Mouse (Mus musculus) ovary, postnatal 14 days (tissue): ENCODE data around the gene Xpr1.

Source experiments
- DNase-seq: peaks from one replicate; pipeline ENCODE4 v3.0.0; 2022; ENCODE audit warnings: low spot score

Gene Xpr1

DNA sequence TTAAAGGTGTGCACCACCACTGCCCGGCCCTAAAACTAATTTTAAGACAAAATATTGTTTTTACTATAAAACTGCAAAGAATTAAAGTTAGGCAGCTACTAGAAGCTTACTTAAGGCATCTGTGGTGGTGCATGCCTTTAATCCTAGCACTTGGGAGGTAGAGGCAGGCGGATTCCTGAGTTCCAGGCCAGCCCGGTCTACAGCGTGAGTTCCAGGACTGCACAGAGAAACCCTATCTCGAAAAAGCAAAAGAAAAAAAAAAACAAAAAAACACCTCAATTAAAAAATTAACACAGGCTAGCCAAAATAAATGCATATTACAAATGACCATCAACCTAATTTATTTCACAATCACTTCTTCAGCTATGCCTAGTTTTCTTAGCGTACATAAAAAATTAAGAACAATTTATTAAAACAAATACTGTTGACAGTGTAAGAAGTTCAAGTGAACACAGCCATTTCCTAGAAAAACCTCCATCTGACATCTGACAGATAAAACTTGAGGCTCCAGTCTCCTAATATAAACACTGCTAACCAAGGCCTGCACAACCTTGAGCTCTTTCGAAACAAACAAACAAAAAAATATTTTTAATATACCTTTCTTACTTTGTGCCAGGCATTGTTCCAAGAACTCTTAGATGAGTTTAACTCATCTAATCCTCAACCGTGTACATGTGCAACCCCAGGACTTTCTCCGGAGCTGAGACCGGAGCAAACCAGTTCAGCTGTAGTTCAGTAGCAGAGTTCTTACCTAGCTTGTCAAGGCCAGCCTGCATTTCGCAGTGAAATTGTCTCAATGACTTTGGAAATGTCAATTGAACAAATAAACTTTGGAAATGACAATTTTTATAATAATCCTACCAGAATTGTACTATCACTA lies 9.3 kb downstream of the Xpr1 start:
- no peak for DNase-seq

GRCm38 (mm10) chr1:155400056-155400455 lies 17.2 kb downstream of the Xpr1 start:
- no peak for DNase-seq

GRCm38 (mm10) chr1:155394829-155395228 lies 22.4 kb downstream of the Xpr1 start:
- no peak for DNase-seq

DNA sequence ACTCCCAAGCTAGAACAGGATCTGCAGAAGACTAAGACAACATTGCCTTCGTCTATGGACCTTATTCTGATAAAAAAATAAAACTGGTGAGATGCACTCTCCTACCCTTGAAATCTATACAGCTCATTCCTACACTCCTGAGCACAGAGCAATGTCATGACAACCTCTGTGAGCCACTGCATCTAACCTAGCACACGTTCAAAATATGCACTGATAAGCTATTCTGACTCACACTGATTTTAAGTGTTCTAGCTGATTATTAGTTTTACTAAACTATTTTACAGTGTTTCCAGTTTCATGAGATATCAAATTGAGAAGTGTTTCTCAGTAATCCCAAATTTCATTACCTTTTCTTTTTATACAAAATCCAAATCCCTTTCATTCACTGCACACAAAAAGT lies 23.2 kb downstream of the Xpr1 start:
- no peak for DNase-seq

GRCm38 (mm10) chr1:155392825-155393224 lies 24.4 kb downstream of the Xpr1 start:
- DNase-seq, result no peak

- no peak for DNase-seq
Measured at GRCm38 (mm10) chr1:155391537-155391936, 25.7 kb downstream of the Xpr1 start.

GRCm38 (mm10) chr1:155388418-155388817 lies 28.8 kb downstream of the Xpr1 start:
- DNase-seq, result no peak

DNA sequence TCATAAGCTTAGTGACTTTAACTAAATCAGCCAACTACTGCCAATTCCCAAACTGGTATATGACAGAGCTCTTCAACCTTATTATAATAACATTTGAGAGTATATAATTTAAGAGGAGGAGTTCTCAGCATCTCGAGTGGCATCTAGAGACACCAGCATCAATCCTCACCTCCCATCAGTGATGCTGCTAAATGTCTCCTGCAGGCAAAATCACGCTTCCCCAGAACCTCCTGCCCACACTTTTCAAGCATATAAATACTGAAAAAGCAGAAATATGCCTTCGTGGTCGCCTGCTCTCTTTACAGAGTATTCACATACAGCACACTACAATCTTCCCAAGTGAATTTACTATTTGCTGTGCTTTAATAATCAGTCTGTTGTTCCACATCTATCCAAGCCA lies 30.7 kb downstream of the Xpr1 start:
- no peak for DNase-seq

DNA sequence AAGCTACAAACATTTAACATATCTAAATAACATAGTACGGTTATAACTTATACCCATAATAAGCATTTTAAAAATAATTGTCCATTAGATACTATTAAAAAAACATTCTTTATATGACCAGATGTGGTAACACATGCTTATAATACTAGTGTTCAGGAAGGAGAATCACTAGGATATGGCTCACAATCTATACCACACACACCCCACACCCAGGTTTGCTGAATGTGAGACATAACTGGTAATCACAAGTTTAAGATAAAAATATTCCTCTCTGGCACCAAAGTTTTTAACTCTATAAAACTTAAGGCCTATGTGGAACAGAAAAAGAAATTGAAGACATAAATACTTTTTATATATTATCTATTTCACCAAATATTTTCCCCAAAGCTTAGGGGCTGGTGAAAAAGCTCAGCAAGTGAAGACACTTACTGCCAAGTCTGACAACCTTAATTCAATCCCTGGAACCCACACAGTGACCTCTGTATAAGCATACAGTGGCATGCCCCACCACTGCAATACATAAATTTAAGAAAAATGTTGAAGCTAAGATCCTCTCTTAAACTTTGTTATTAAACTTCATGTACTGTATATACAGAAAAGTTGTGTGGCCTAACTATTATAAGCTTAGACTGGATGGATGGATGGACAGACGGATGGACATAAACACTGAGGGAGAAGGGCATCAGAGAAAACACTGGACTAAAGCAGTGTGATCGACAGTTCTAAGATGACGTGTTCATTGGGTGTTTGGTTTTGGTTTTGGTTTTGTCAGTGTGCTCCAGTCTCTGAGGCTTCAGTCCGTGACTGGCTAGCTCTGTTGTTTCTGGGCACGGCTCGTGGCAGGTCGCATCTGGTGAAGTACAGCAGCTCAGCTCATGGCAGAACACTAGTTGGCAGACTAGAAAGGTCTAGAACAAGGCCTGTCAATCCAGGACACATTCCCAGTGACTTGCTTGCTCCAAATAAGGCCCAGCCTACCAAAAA lies 33.6 kb downstream of the Xpr1 start:
- no peak for DNase-seq

DNA sequence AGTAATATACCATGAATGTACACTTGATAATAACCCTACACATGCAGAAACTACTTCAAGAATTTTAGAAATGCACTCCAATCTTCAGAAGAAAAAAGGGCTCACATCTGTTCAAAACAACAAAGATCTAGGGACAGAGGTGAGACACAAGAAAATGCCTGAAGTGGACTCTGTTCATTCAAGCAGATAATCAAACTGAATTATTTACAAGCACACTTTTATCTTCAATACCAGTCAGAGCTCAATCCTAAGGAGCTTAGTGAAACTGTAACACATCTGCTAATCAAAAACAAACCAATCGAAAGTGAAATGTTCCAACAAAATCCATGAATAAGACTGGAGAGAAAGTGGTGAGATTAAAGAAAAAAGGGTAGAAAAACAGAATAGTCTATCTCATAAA lies 35.3 kb downstream of the Xpr1 start:
- DNase-seq, result no peak

DNA sequence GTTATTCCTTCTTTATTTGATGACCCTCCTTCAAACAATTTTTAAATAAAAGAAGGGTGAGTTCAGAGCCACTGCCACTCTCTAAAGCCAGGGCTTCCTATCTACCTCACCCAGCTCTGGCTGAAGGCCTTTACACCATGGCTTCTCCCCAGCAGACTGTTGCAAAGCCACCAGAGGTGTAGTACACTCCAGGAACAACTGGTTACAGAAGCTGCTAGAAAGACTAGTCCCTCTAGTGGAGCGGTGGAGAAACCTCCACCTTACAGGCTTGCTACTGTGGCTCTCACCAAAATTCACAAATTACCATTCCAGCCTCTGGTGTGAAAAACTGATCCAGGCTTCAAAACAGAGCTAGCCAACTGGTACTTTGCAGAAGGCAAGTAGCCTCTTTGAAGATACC lies 37.9 kb downstream of the Xpr1 start:
- no peak for DNase-seq

DNA sequence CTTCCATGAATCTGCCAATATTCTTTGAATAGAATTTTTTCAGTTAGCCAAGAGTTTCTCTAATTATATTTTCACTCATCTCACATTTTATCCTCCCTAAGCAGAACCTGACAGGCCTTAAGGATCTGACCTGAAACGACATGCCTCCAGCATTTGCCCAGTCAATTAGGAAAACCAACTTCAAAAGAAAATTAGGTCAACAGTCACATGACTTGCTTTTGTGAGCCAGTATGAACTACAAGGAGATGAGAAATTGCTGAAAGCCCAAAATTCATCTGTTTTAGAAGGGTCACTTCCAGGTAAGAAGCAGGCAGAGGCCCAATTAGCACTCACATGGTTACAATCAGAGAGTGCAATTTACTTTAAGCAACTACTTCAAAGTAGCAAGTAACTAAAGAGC lies 44.4 kb downstream of the Xpr1 start:
- no peak for DNase-seq

DNA sequence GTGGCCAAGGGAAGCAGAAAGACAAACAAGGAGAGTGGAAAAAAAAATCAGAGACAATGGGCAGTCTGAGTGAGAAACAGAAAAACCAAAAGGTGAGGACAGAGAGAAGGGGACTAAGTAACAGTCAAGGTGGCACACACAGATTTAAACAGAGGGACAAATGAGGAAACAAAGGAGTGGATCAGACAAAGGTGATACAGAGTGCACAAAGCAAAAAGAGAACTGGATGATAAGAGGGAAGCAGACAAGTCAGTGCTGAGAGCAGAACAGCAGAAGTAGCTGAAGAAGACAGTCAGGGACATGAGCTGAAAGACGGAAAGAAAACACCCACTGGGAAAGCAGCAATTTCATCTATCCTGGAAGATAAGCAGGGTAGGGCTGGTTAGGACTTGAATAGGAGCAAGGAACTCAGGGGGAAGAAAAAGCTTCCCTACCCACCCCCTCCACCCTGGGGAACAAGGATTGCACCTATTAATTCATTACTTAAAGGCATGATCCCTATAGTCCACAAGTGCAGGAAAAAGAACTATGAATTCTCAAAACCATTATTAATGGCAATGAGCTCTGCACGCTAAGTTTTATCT lies 47.0 kb downstream of the Xpr1 start:
- DNase-seq, result no peak

- no peak for DNase-seq
Measured at GRCm38 (mm10) chr1:155366366-155366765, 50.8 kb downstream of the Xpr1 start.

- DNase-seq, result no peak
Measured at GRCm38 (mm10) chr1:155361502-155362126, 55.6 kb downstream of the Xpr1 start.

- DNase-seq, result no peak
Measured at GRCm38 (mm10) chr1:155353096-155353495, 64.1 kb downstream of the Xpr1 start.

DNA sequence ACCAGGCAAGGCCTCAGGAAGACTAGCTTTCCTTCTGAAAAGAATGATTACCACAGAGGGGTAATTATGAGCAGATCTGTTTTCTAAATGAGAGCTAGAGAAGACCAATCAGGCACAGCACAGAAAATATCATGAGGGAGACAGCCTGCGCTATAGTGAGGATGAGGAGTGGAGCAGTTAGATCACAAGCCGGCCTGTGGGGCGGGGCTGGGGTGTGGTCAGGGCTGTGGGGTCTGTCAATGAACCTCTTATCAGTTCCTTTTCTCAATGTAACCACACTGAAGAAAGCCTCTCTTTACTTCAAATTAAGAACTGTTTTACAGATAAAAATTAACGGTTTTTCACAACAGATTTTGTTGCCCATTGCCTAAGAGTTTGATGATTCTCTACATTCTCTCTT lies 65.7 kb downstream of the Xpr1 start:
- no peak for DNase-seq

- DNase-seq, result no peak
Measured at GRCm38 (mm10) chr1:155348491-155348890, 68.7 kb downstream of the Xpr1 start.

GRCm38 (mm10) chr1:155347339-155347738 lies 69.9 kb downstream of the Xpr1 start:
- no peak for DNase-seq

- no peak for DNase-seq
Measured at GRCm38 (mm10) chr1:155344019-155344418, 73.2 kb downstream of the Xpr1 start.

- DNase-seq, result no peak
Measured at GRCm38 (mm10) chr1:155339622-155340021, 77.6 kb downstream of the Xpr1 start.

DNA sequence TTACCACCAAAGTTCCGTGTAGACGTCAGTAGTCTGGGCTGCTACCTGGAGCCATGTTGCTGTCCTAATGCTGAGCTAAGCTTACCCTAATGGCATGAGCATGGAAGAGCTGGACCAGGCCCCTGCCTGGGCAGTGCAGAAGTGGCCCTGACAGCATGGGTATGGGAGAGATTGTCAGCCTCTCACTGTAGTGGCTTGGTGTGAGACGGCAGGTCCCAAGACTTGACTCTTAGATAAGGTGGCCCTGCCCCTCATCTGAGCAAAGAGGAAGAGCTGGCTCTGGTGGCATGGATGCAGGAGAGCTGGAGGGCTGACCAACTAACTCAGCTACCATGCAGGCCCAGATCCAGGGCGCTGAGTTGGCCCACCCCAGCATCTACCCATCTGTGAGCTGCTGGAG lies 79.9 kb downstream of the Xpr1 start:
- no peak for DNase-seq
